Mouse (Mus musculus) neural tube, embryonic 15.5 days (tissue): ENCODE data around the gene Rptor. TPM values are rescaled to one million over a fixed set of nuclear protein-coding genes. Genes with fewer than 3 reads are reported as not detected.

Experiments
- ATAC-seq: fragments of 200-750 bp; cut with Nextera tagmentation; 2 replicates; pipeline ENCODE4 v1.8.0; 2017; ENCODE audit warnings: mild to moderate bottlenecking, moderate TSS enrichment, moderate library complexity; ENCODE audit not compliant: low FRiP score
- H3K27ac ChIP-seq: fragments of 300-500 bp; sonication (generic); replicated peaks from 2 replicates; pipeline ENCODE4 v1.5.1; 2015; ENCODE audit warnings: mild to moderate bottlenecking, inconsistent platforms
- H3K27me3 ChIP-seq: fragments of 300-500 bp; sonication (generic); replicated peaks from 2 replicates; pipeline ENCODE4 v1.6.1; 2015; ENCODE audit warnings: inconsistent platforms
- H3K36me3 ChIP-seq: fragments of 300-500 bp; sonication (generic); 2 replicates; pipeline ENCODE4 v1.6.1; 2015; ENCODE audit warnings: inconsistent platforms
- H3K4me1 ChIP-seq: fragments of 300-500 bp; sonication (generic); 2 replicates; pipeline ENCODE4 v1.6.1; 2015; ENCODE audit warnings: inconsistent platforms
- H3K4me2 ChIP-seq: fragments of 300-500 bp; sonication (generic); 2 replicates; pipeline ENCODE4 v1.6.1; 2015; ENCODE audit warnings: inconsistent platforms, mild to moderate bottlenecking, moderate library complexity
- H3K4me3 ChIP-seq: fragments of 300-500 bp; sonication (generic); replicated peaks from 2 replicates; pipeline ENCODE4 v1.5.1; 2015; ENCODE audit warnings: mild to moderate bottlenecking, inconsistent platforms
- H3K9ac ChIP-seq: fragments of 300-500 bp; sonication (generic); replicated peaks from 2 replicates; pipeline ENCODE4 v1.6.1; 2015; ENCODE audit warnings: mild to moderate bottlenecking, inconsistent platforms
- H3K9me3 ChIP-seq: fragments of 300-500 bp; sonication (generic); replicated peaks from 2 replicates; pipeline ENCODE4 v1.6.1; 2016; ENCODE audit warnings: inconsistent platforms
- WGBS: fragments of 180-500 bp; shearing (Covaris S2); methylation state at CpG from one replicate; pipeline ENCODE4 v1.1.7; 2015; ENCODE audit warnings: mixed read lengths; 5-methylcytosine and 5-hydroxymethylcytosine counted together
- polyA plus RNA-seq: library from polyadenylated mRNA; unstranded; fragments of >200 nt; fragmentation: Nextera tagmentation; extraction: Ambion mirVana; gene quantifications from 2 replicates; pipeline ENCODE4 v1.2.1, GENCODE M21; 2015

The Rptor gene
- polyA plus RNA-seq, 1 experiment from 2014 or later = 11.7 TPM

GRCm38 (mm10) chr11:119694146-119694860 lies 91.6 kb downstream of the Rptor start:
- Histone ChIP-seq H3K9me3 (no peaks in the 10 kb centered on the region), H3K9ac (no peak overlapping the region), H3K4me2 (no peak overlapping the region), H3K27me3 (no peaks in the 10 kb centered on the region), H3K27ac (no peak overlapping the region), H3K4me3 (no peak overlapping the region), H3K4me1 (peaks cover 8% of the 10 kb centered on the region; the same call in 1 of the 2 replicates), H3K36me3 (no peaks in the 10 kb centered on the region)
- 65% methylated on average over 10 of the region's 10 CpGs for WGBS
- ATAC-seq = no peak

- H3K4me1 ChIP-seq = peaks cover 8% of the 10 kb centered on the region; the same call in 1 of the 2 replicates
- ATAC-seq = no peak
- H3K27ac ChIP-seq = no peak overlapping the region
- no peaks in the 10 kb centered on the region for H3K36me3 ChIP-seq
- no peaks in the 10 kb centered on the region for H3K9me3 ChIP-seq
- H3K4me3 ChIP-seq = no peak overlapping the region
- H3K9ac ChIP-seq = no peak overlapping the region
- H3K4me2 ChIP-seq = no peak overlapping the region
- 87% methylated on average over 2 of the region's 2 CpGs for WGBS
- H3K27me3 ChIP-seq = no peaks in the 10 kb centered on the region
Observed at GRCm38 (mm10) chr11:119696401-119696800, 93.7 kb downstream of the Rptor start.

- 77% methylated on average over 4 of the region's 6 CpGs for WGBS
- Histone ChIP-seq H3K27ac (no peak overlapping the region), H3K9ac (no peak overlapping the region), H3K4me1 (peaks cover 18% of the 10 kb centered on the region), H3K36me3 (no peaks in the 10 kb centered on the region), H3K4me2 (no peak overlapping the region), H3K27me3 (no peaks in the 10 kb centered on the region), H3K9me3 (no peaks in the 10 kb centered on the region), H3K4me3 (no peak overlapping the region)
- ATAC-seq = no peak
Observed at GRCm38 (mm10) chr11:119705381-119706066, 102.8 kb downstream of the Rptor start.

GRCm38 (mm10) chr11:119707259-119707658 lies 104.6 kb downstream of the Rptor start:
- Histone ChIP-seq H3K27me3 (no peaks in the 10 kb centered on the region), H3K36me3 (no peaks in the 10 kb centered on the region), H3K4me1 (peaks cover 27% of the 10 kb centered on the region), H3K9me3 (no peaks in the 10 kb centered on the region), H3K27ac (no peak overlapping the region), H3K4me2 (no peak overlapping the region), H3K9ac (no peak overlapping the region), H3K4me3 (no peak overlapping the region)
- 90% methylated on average over 1 of the region's 1 CpGs for WGBS
- ATAC-seq = no peak

- no peaks in the 10 kb centered on the region for H3K36me3 ChIP-seq
- H3K9me3 ChIP-seq = no peaks in the 10 kb centered on the region
- no peak overlapping the region for H3K4me3 ChIP-seq
- no peaks in the 10 kb centered on the region for H3K27me3 ChIP-seq
- H3K9ac ChIP-seq = 0 out of 2 replicates have a peak overlapping the region, but pooled peaks have one; percentile 6
- ATAC-seq = no peak
- H3K4me1 ChIP-seq = peaks cover 27% of the 10 kb centered on the region
- no peak overlapping the region for H3K4me2 ChIP-seq
- H3K27ac ChIP-seq = peak overlapping the region; percentile 14
- WGBS = 32% methylated on average over 4 of the region's 4 CpGs
Observed at GRCm38 (mm10) chr11:119709239-119709638, 106.5 kb downstream of the Rptor start.

- H3K4me2 ChIP-seq = no peak overlapping the region
- H3K27me3 ChIP-seq = no peaks in the 10 kb centered on the region
- no peak for ATAC-seq
- no peak overlapping the region for H3K9ac ChIP-seq
- peaks cover 36% of the 10 kb centered on the region for H3K4me1 ChIP-seq
- WGBS = 95% methylated on average over 3 of the region's 3 CpGs
- H3K4me3 ChIP-seq = no peak overlapping the region
- no peaks in the 10 kb centered on the region for H3K9me3 ChIP-seq
- H3K27ac ChIP-seq = peak overlapping the region; percentile 14; the same call in 1 of the 2 replicates
- no peaks in the 10 kb centered on the region for H3K36me3 ChIP-seq
Observed at GRCm38 (mm10) chr11:119710338-119710737, 107.6 kb downstream of the Rptor start.

DNA sequence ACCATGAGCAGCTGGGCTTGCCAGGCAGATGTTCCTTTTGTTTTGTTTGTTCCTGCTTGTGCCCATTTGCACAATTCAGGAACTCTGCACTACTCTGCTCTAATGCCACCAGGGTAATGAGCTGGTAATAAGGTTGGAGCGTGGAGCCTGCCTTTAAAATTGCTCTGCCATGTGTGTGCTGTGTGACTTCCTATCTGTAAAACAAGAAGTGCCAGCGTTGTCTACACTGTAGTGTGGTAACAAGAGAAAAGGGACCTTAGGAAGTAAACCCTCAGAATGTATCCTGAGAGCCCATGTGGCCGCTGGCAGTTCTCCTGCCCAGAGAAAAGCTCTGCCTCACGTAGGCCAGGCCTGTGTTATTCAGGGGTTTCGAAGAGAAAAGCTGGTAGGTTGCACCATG lies 108.1 kb downstream of the Rptor start:
- H3K4me2 ChIP-seq = no peak overlapping the region
- peaks cover 39% of the 10 kb centered on the region for H3K4me1 ChIP-seq
- no peaks in the 10 kb centered on the region for H3K36me3 ChIP-seq
- H3K27me3 ChIP-seq = no peaks in the 10 kb centered on the region
- ATAC-seq = no peak
- 78% methylated on average over 5 of the region's 5 CpGs for WGBS
- H3K27ac ChIP-seq = no peak overlapping the region
- H3K9me3 ChIP-seq = no peaks in the 10 kb centered on the region
- H3K4me3 ChIP-seq = no peak overlapping the region
- H3K9ac ChIP-seq = no peak overlapping the region

DNA sequence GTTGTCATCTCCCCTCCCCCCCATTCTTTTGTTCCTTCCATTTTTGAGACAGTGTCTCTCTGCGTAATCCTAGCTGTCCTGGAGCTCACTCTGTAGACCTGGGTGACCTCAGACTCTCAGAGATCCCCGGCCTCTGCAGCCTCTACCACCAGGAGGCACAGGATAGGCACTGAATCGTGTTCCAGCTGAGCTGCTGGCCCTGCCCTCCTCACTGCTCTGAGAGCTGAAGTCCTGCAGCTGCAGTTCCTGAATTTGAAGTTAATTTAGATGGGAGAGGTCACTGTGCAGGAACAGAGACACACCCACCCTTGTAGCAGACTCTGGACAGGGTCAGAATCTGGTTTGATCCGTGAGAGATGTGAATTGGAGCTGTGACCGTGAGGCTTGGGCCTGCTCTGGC lies 112.7 kb downstream of the Rptor start:
- Histone ChIP-seq H3K27me3 (no peaks in the 10 kb centered on the region), H3K4me1 (peaks cover 24% of the 10 kb centered on the region), H3K9ac (no peak overlapping the region), H3K27ac (0 out of 2 replicates have a peak overlapping the region, but pooled peaks have one; percentile 37), H3K4me3 (no peak overlapping the region), H3K9me3 (no peaks in the 10 kb centered on the region), H3K36me3 (no peaks in the 10 kb centered on the region), H3K4me2 (no peak overlapping the region)
- 59% methylated on average over 5 of the region's 5 CpGs for WGBS
- ATAC-seq = no peak

GRCm38 (mm10) chr11:119715841-119716596 lies 113.3 kb downstream of the Rptor start:
- Histone ChIP-seq H3K9ac (no peak overlapping the region), H3K4me2 (no peak overlapping the region), H3K27ac (no peak overlapping the region), H3K4me3 (no peak overlapping the region), H3K9me3 (no peaks in the 10 kb centered on the region), H3K36me3 (no peaks in the 10 kb centered on the region), H3K4me1 (peaks cover 23% of the 10 kb centered on the region), H3K27me3 (no peaks in the 10 kb centered on the region)
- 86% methylated on average over 5 of the region's 5 CpGs for WGBS
- no peak for ATAC-seq

- no peak overlapping the region for H3K4me2 ChIP-seq
- WGBS = 99% methylated on average over 3 of the region's 3 CpGs
- H3K4me1 ChIP-seq = peaks cover 20% of the 10 kb centered on the region
- no peak for ATAC-seq
- H3K4me3 ChIP-seq = no peak overlapping the region
- no peaks in the 10 kb centered on the region for H3K9me3 ChIP-seq
- H3K27ac ChIP-seq = no peak overlapping the region
- no peaks in the 10 kb centered on the region for H3K36me3 ChIP-seq
- no peak overlapping the region for H3K9ac ChIP-seq
- H3K27me3 ChIP-seq = no peaks in the 10 kb centered on the region
Observed at GRCm38 (mm10) chr11:119718115-119718514, 115.4 kb downstream of the Rptor start.

- Histone ChIP-seq H3K9ac (no peak overlapping the region), H3K4me2 (no peak overlapping the region), H3K36me3 (peaks cover under 1% of the 10 kb centered on the region; the same call in 1 of the 2 replicates), H3K9me3 (no peaks in the 10 kb centered on the region), H3K27ac (no peak overlapping the region), H3K4me3 (no peak overlapping the region), H3K27me3 (no peaks in the 10 kb centered on the region), H3K4me1 (peaks cover 10% of the 10 kb centered on the region)
- no peak for ATAC-seq
- 81% methylated on average over 9 of the region's 9 CpGs for WGBS
Observed at GRCm38 (mm10) chr11:119720101-119721048, 117.7 kb downstream of the Rptor start.
